Mouse (Mus musculus) G1E (cell line): ENCODE measurements around the gene Cyb5d1.

Source experiments
- CTCF ChIP-seq: IDR thresholded peaks from 2 replicates; pipeline ENCODE4 v1.5.1; 2012; ENCODE audit warnings: low read depth, low read length, inconsistent platforms, mixed read lengths
- GATA1 ChIP-seq: IDR thresholded peaks from 2 replicates; pipeline ENCODE4 v1.6.1; 2012; ENCODE audit warnings: borderline replicate concordance, low read length, inconsistent platforms, mixed read lengths

GRCm38 (mm10) chr11:69421131-69421977 is 25.9 kb upstream of the Cyb5d1 start:
- TF ChIP-seq CTCF, result no peak
- TF ChIP-seq GATA1, result no peak
